Mouse (Mus musculus) midbrain, embryonic 14.5 days (tissue): ENCODE results near the gene Tsx. TPM values are rescaled to one million over a fixed set of nuclear protein-coding genes. Genes with fewer than 3 reads are reported as not detected.
A peak's percentile ranks its signal among the peaks of the same experiment; 100 is the strongest.

ENCODE experiments used
- ATAC-seq: fragments of 200-750 bp; cut with Nextera tagmentation; 2 replicates; pipeline ENCODE4 v1.8.0; 2017; ENCODE audit warnings: moderate number of reproducible peaks, moderate library complexity; ENCODE audit not compliant: low FRiP score, low TSS enrichment
- DNase-seq: peaks from one replicate; pipeline ENCODE4 v3.0.0-alpha.2; 2015
- H3K27ac ChIP-seq: fragments of 300-500 bp; sonication (generic); replicated peaks from 2 replicates; pipeline ENCODE4 v1.5.1; 2014; ENCODE audit warnings: mild to moderate bottlenecking, low read depth, low read length, moderate library complexity
- H3K27me3 ChIP-seq: fragments of 300-500 bp; sonication (generic); 2 replicates; pipeline ENCODE4 v1.6.1; 2014; ENCODE audit warnings: low read length, control low read depth, mixed read lengths; ENCODE audit not compliant: control insufficient read depth, insufficient read depth
- H3K36me3 ChIP-seq: fragments of 300-500 bp; sonication (generic); 2 replicates; pipeline ENCODE4 v1.6.1; 2014; ENCODE audit warnings: low read length, control low read depth; ENCODE audit not compliant: control insufficient read depth, insufficient read depth
- H3K4me1 ChIP-seq: fragments of 300-500 bp; sonication (generic); 2 replicates; pipeline ENCODE4 v1.6.1; 2014; ENCODE audit warnings: mild to moderate bottlenecking, antibody characterized with exemption, low read length, control low read depth; ENCODE audit not compliant: control insufficient read depth, insufficient read depth
- H3K4me2 ChIP-seq: fragments of 300-500 bp; sonication (generic); 2 replicates; pipeline ENCODE4 v1.6.1; 2014; ENCODE audit warnings: mild to moderate bottlenecking, low read length, moderate library complexity
- H3K4me3 ChIP-seq: fragments of 300-500 bp; sonication (generic); replicated peaks from 2 replicates; pipeline ENCODE4 v1.5.1; 2014; ENCODE audit warnings: low read depth, low read length
- H3K9ac ChIP-seq: fragments of 300-500 bp; sonication (generic); replicated peaks from 2 replicates; pipeline ENCODE4 v1.6.1; 2014; ENCODE audit warnings: mild to moderate bottlenecking, low read length, moderate library complexity
- H3K9me3 ChIP-seq: fragments of 300-500 bp; sonication (generic); 2 replicates; pipeline ENCODE4 v1.6.1; 2016; ENCODE audit warnings: low read length, control low read depth, mixed read lengths; ENCODE audit not compliant: control insufficient read depth
- WGBS: fragments of 180-500 bp; shearing (Covaris S2); extraction: QIAGEN DNeasy Blood & Tissue Kit; methylation state at CpG from one replicate; pipeline ENCODE4 v1.1.7; 2014; 5-methylcytosine and 5-hydroxymethylcytosine counted together
- polyA plus RNA-seq: library from polyadenylated mRNA; unstranded; fragments of >200 nt; fragmentation: Nextera tagmentation; extraction: Ambion mirVana; gene quantifications from 2 replicates; pipeline ENCODE4 v1.2.1, GENCODE M21; 2014

Gene Tsx
- polyA plus RNA-seq: 0.37 and 0.47 TPM in 2 replicates

DNA sequence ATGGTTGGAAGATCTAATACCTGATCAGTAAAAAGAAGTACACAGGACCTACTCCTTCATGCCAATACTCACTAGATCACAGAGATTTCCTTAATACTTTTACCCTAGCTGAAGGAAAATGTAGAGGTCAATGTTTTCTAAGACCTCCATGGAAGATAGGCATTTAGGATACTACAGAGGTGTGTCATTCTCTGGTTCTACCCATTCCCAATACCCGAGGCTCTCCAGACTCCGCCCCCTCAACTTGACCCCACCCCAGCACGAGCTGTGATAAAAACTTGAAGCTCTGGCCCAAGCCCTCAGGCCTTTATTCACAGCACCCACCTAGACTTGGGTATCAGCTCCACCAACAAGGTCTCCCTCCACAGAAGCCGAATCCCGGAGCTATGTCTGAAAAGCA lies at the start of gene Tsx:
Gene Tsx, plus strand, starts transcription at position 301 of the 400 bp plus-strand sequence.
- Histone ChIP-seq H3K9me3 (no peaks in the 10 kb centered on the region), H3K4me1 (no peaks in the 10 kb centered on the region), H3K4me2 (no peak within 1 kb of the TSS), H3K27me3 (peaks cover 14% of the 10 kb centered on the region), H3K9ac (no peak within 1 kb of the TSS), H3K4me3 (no peak within 1 kb of the TSS), H3K27ac (no peak within 1 kb of the TSS), H3K36me3 (no peaks in the 10 kb centered on the region)
- WGBS: 83% methylated on average over 5 of the region's 5 CpGs
- no peak for ATAC-seq
- DNase-seq: no peak

DNA sequence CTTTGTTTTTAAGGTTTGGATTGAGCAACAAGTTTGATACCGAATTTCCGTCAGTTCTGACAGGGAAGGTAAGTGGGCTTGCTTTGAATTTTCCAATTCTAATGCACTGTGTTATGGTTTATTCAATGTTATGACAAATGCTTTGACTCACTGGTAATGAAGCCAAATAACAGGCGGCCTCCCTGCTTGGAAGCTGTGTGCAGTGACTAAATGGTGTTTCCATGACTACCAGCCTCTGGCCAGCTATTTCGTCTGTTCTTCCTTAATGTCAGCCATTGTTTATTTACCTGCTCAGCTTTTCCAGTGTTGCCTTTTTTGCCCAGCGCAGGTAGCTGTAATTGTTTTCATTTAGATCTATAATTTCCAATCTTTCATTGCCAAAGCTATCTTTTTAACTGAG lies 48.1 kb upstream of the Tsx start:
- H3K4me1 ChIP-seq: no peaks in the 10 kb centered on the region
- no peak overlapping the region for H3K4me3 ChIP-seq
- WGBS: 54% methylated on average over 5 of the region's 5 CpGs
- H3K9ac ChIP-seq: no peak overlapping the region
- H3K36me3 ChIP-seq: no peaks in the 10 kb centered on the region
- ATAC-seq (no peak), DNase-seq (peak; percentile 50)
- no peaks in the 10 kb centered on the region for H3K9me3 ChIP-seq
- H3K4me2 ChIP-seq: no peak overlapping the region
- no peak overlapping the region for H3K27ac ChIP-seq
- H3K27me3 ChIP-seq: 0 out of 2 replicates have a peak, but pooled peaks cover 14% of the 10 kb centered on the region

DNA sequence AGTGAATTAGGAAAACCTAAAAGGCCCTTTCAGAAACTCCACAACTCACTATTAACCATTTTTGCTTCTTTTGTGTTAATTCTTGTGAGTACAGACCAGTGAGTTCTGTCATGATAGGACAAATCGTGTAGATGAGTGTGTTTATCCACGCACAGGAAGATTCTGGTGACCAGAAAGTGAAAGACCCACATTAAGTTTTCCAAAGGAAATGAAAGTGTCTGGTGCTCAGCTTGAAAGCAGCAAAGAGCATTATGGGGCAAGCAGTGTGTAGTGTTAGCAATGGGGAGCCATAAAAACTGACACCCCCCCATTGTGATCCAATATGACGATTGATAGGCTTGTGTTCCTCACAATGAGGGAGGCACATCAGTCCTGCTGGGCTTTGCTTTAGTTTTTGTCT lies 45.6 kb upstream of the Tsx start:
- no peaks in the 10 kb centered on the region for H3K4me1 ChIP-seq
- no peak for DNase-seq
- H3K27me3 ChIP-seq: peaks cover 19% of the 10 kb centered on the region; the same call in 1 of the 2 replicates
- H3K36me3 ChIP-seq: no peaks in the 10 kb centered on the region
- H3K9me3 ChIP-seq: no peaks in the 10 kb centered on the region
- 72% methylated on average over 3 of the region's 3 CpGs for WGBS
- H3K4me3 ChIP-seq: no peak overlapping the region
- H3K27ac ChIP-seq: no peak overlapping the region
- no peak overlapping the region for H3K9ac ChIP-seq
- ATAC-seq: no peak
- H3K4me2 ChIP-seq: no peak overlapping the region

- ATAC-seq (no peak), DNase-seq (no peak)
- Histone ChIP-seq H3K27ac (no peak overlapping the region), H3K4me1 (no peaks in the 10 kb centered on the region), H3K9me3 (no peaks in the 10 kb centered on the region), H3K9ac (no peak overlapping the region), H3K36me3 (no peaks in the 10 kb centered on the region), H3K4me3 (no peak overlapping the region), H3K27me3 (peaks cover 17% of the 10 kb centered on the region; the same call in 1 of the 2 replicates), H3K4me2 (no peak overlapping the region)
- WGBS: 73% methylated on average over 2 of the region's 2 CpGs
These were observed 43.0 kb upstream of the Tsx start for GRCm38 (mm10) chrX:103371221-103371620.

DNA sequence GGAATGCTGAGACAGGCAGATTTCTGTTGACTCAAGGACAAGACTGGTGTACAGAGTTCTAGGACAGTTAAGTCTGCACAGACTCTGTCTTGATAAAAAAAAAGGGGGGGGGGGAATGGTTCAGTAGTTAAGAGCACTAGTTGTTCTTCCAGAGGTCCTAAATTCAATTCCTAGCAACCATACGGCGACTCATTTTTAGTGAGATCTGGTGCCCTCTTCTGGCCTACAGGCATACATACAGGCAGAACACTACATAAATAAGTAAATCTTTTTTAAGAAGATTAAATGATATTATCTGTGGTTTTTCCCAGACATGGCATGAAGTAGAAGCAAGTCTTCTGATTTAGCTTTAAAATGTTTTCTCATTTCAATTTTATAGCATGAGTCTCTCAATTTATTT lies 42.6 kb upstream of the Tsx start:
- ATAC-seq (no peak), DNase-seq (peak; percentile 52)
- Histone ChIP-seq H3K27ac (no peak overlapping the region), H3K4me1 (no peaks in the 10 kb centered on the region), H3K9ac (no peak overlapping the region), H3K27me3 (peaks cover 17% of the 10 kb centered on the region; the same call in 1 of the 2 replicates), H3K4me2 (no peak overlapping the region), H3K36me3 (no peaks in the 10 kb centered on the region), H3K9me3 (no peaks in the 10 kb centered on the region), H3K4me3 (no peak overlapping the region)
- WGBS: 30% methylated on average over 2 of the region's 2 CpGs

GRCm38 (mm10) chrX:103374250-103374649 lies 40.0 kb upstream of the Tsx start:
- H3K27me3 ChIP-seq: peaks cover 10% of the 10 kb centered on the region; the same call in 1 of the 2 replicates
- WGBS: 59% methylated on average over 5 of the region's 5 CpGs

GRCm38 (mm10) chrX:103384528-103384927 lies 29.7 kb upstream of the Tsx start:
- no peaks in the 10 kb centered on the region for H3K4me1 ChIP-seq
- peak; percentile 16 for DNase-seq
- H3K27me3 ChIP-seq: 0 out of 2 replicates have a peak, but pooled peaks cover 4% of the 10 kb centered on the region
- H3K9ac ChIP-seq: no peak overlapping the region
- H3K27ac ChIP-seq: no peak overlapping the region
- no peak overlapping the region for H3K4me2 ChIP-seq
- no peaks in the 10 kb centered on the region for H3K9me3 ChIP-seq
- no peaks in the 10 kb centered on the region for H3K36me3 ChIP-seq
- WGBS: 79% methylated on average over 3 of the region's 3 CpGs
- no peak overlapping the region for H3K4me3 ChIP-seq
- no peak for ATAC-seq

More at GRCm38 (mm10) chrX:103374250-103374649, 40.0 kb upstream of the Tsx start:
- Histone ChIP-seq H3K4me2 (no peak overlapping the region), H3K9ac (no peak overlapping the region), H3K36me3 (no peaks in the 10 kb centered on the region), H3K9me3 (no peaks in the 10 kb centered on the region), H3K4me1 (no peaks in the 10 kb centered on the region), H3K4me3 (no peak overlapping the region), H3K27ac (no peak overlapping the region)
- DNase-seq: peak; percentile 44
- ATAC-seq: no peak

DNA sequence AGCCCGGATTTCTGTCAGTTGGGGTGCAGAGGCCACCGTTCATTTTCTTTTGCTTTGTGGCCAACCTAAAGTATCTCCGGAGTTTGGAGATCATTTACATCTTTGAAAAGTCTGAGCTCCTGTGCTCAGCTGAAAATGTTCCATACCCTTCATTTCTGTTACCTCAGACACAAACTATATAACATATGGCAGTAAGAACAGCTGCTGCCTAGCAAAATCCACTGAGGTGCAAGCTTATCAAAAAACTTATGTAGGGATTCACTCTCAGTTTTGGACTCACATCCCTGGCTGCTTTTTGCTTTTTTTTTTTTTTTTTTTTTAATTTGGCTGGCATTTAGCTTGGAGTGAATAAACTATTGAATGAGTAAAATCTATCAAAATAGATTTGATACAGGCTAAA lies 26.1 kb upstream of the Tsx start:
- DNase-seq (no peak), ATAC-seq (no peak)
- H3K4me2 ChIP-seq: no peak overlapping the region
- H3K36me3 ChIP-seq: no peaks in the 10 kb centered on the region
- WGBS: 91% methylated on average over 3 of the region's 3 CpGs
- H3K9ac ChIP-seq: no peak overlapping the region
- no peaks in the 10 kb centered on the region for H3K4me1 ChIP-seq
- H3K27ac ChIP-seq: no peak overlapping the region
- H3K27me3 ChIP-seq: 0 out of 2 replicates have a peak, but pooled peaks cover 10% of the 10 kb centered on the region
- H3K4me3 ChIP-seq: no peak overlapping the region
- no peaks in the 10 kb centered on the region for H3K9me3 ChIP-seq

- Histone ChIP-seq H3K27ac (no peak overlapping the region), H3K9ac (no peak overlapping the region), H3K9me3 (no peaks in the 10 kb centered on the region), H3K36me3 (no peaks in the 10 kb centered on the region), H3K4me2 (no peak overlapping the region), H3K27me3 (peaks cover 11% of the 10 kb centered on the region), H3K4me1 (no peaks in the 10 kb centered on the region), H3K4me3 (no peak overlapping the region)
- 92% methylated on average over 1 of the region's 1 CpGs for WGBS
- no peak for DNase-seq
- no peak for ATAC-seq
These were observed 20.4 kb upstream of the Tsx start for GRCm38 (mm10) chrX:103393841-103394240.
